In genomic region chr9:122397156-122397555, GRCm38 (mm10) we compare ENCODE assay signal across 24 mouse cellular contexts. TPM values are rescaled to one million over a fixed set of nuclear protein-coding genes. Genes with fewer than 3 reads are reported as not detected.
A peak's percentile ranks its signal among the peaks of the same experiment; 100 is the strongest.
DNase-seq lines count a peak whose midpoint lies in the region; ATAC-seq lines count a peak whose summit lies in the region.
"Had no signal": no experiment of that assay in that cellular context is flagged by ENCODE, and none has a peak within 500 bp of the region (broad histone marks: within the 10 kb centered on the region; RNA-seq: fewer than 3 reads in every experiment).

No protein-coding gene starts in this region.

- WGBS in embryonic facial prominence, embryonic 10.5 days = 92% methylated on average over 1 of the region's 1 CpGs

- no peak overlapping the region for H3K4me3 ChIP-seq in embryonic facial prominence, embryonic 10.5 days
- H3K4me3 ChIP-seq: forebrain, embryonic 10.5 days; gastrocnemius, adult 2 months; hindbrain, embryonic 12.5 days; hindbrain, embryonic 15.5 days had no signal

- DNase-seq in adrenal gland, adult 8-10 months = peak; percentile 31
- no peak for DNase-seq in adrenal gland, postnatal 4 days (ENCODE audit: low spot score in 2 of 2)
- peak; percentile 16 for DNase-seq in 416B (ENCODE audit: low read depth)
- peak; percentile 20 for DNase-seq in adrenal gland, postnatal 10 days
- DNase-seq in embryonic facial prominence, embryonic 10.5 days (ENCODE audit: low spot score) = no peak
- DNase-seq: B cell, adult 2 months; cerebellum, adult 11-12 months; cerebellum, adult 8-10 months; cerebellum, postnatal 10 days; cerebellum, postnatal 36 days; embryo, embryonic 11 days; forebrain, postnatal 0 days; gastrocnemius, adult 2 months; gastrocnemius, postnatal 14 days; heart, adult 11 months; kidney, adult 18-20 months; kidney, adult 9 months had no signal

- no peaks in the 10 kb centered on the region for H3K27me3 ChIP-seq in embryonic facial prominence, embryonic 10.5 days (replicated peaks; ENCODE audit: low read depth, poor library complexity, severe bottlenecking)
- H3K27me3 ChIP-seq: CH12.LX; hindbrain, embryonic 12.5 days; hindbrain, embryonic 15.5 days had no signal

- no peak for ATAC-seq in cerebellum, adult (ENCODE audit: insufficient number of reproducible peaks, low FRiP score, low TSS enrichment)
- ATAC-seq: forebrain, embryonic 14.5 days; forebrain, postnatal 0 days had no signal

- no peaks in the 10 kb centered on the region for H3K4me1 ChIP-seq in embryonic facial prominence, embryonic 10.5 days
- H3K4me1 ChIP-seq: hindbrain, embryonic 12.5 days; hindbrain, embryonic 15.5 days had no signal

- no peaks in the 10 kb centered on the region for H3K36me3 ChIP-seq in embryonic facial prominence, embryonic 10.5 days (replicated peaks)
- H3K36me3 ChIP-seq: forebrain, embryonic 10.5 days; G1E; hindbrain, embryonic 12.5 days; hindbrain, embryonic 15.5 days had no signal

- no peaks in the 10 kb centered on the region for H3K9me3 ChIP-seq in embryonic facial prominence, embryonic 10.5 days
- H3K9me3 ChIP-seq: forebrain, embryonic 10.5 days; G1E; hindbrain, embryonic 12.5 days; hindbrain, embryonic 15.5 days had no signal

- no peak overlapping the region for H3K27ac ChIP-seq in embryonic facial prominence, embryonic 10.5 days (replicated peaks)
- H3K27ac ChIP-seq: forebrain, embryonic 10.5 days; gastrocnemius, adult 2 months; hindbrain, embryonic 12.5 days; hindbrain, embryonic 15.5 days had no signal

RNA-seq across cellular contexts. Expression of gene Abhd5, which starts 45.7 kb away (rescaled TPM):
- total RNA-seq in adrenal gland, adult 8-10 months (2022) = 10 to 100 TPM; 60.5 to 75.1 (median 72.7) TPM
- total RNA-seq in adrenal gland, postnatal 4 days (2021) = 10 to 100 TPM; 43.5 to 50.2 TPM
- total RNA-seq in adrenal gland, postnatal 10 days (2021) = 10 to 100 TPM; 65.3 to 82.8 TPM
- polyA plus RNA-seq in embryonic facial prominence, embryonic 10.5 days (2016; fragmentation: Nextera tagmentation; extraction: Ambion mirVana) = 19.3 and 21.6 TPM in 2 replicates

Comparison
In these comparisons a context has a peak if more than half of its experiments do, and no peak if none do; other contexts are left out.
1. DNase-seq: peak in adrenal gland, adult 8-10 months (single experiment), 416B (single experiment) and adrenal gland, postnatal 10 days (single experiment); none in adrenal gland, postnatal 4 days (0 of 2) and embryonic facial prominence, embryonic 10.5 days (single experiment).